Mouse (Mus musculus) macrophage (primary cell): Measurements from ENCODE around the gene Adgrb2. TPM values are rescaled to one million over a fixed set of nuclear protein-coding genes. Genes with fewer than 3 reads are reported as not detected.

Source experiments
- H3K27ac ChIP-seq: fragments of 350-480 bp; formaldehyde crosslinking; 2 replicates; pipeline ENCODE4 v1.9.0; 2021
- H3K36me3 ChIP-seq: fragments of 350-480 bp; formaldehyde crosslinking; 2 replicates; pipeline ENCODE4 v1.9.0; 2021; ENCODE audit errors: inconsistent target
- H3K4me3 ChIP-seq: fragments of 350-480 bp; formaldehyde crosslinking; 2 replicates; pipeline ENCODE4 v1.9.0; 2021; ENCODE audit errors: inconsistent target
- H3K79me2 ChIP-seq: fragments of 350-480 bp; formaldehyde crosslinking; 2 replicates; pipeline ENCODE4 v1.9.0; 2021; ENCODE audit errors: inconsistent target
- WGBS: methylation state at CpG from one replicate; pipeline ENCODE4 v1.1.7; 2026; ENCODE audit warnings: inconsistent platforms; ENCODE audit not compliant: missing documents; 5-methylcytosine and 5-hydroxymethylcytosine counted together
- polyA plus RNA-seq: library from polyadenylated mRNA; stranded (reverse); fragments of 250-400 nt; gene quantifications from 3 replicates; pipeline ENCODE4 v1.2.4, GENCODE M21; 2018; ENCODE audit warnings: inconsistent platforms

Gene Adgrb2
- polyA plus RNA-seq, 1 experiment from 2014 or later = not detected

- H3K79me2 ChIP-seq = no peaks in the 10 kb centered on the region
- H3K4me3 ChIP-seq = no peak overlapping the region
- WGBS = 86% methylated on average over 3 of the region's 3 CpGs
- no peak overlapping the region for H3K27ac ChIP-seq
- no peaks in the 10 kb centered on the region for H3K36me3 ChIP-seq
These were observed 71.3 kb downstream of the Adgrb2 start for GRCm38 (mm10) chr4:130056011-130056322.

- no peak overlapping the region for H3K4me3 ChIP-seq
- H3K27ac ChIP-seq = no peak overlapping the region
- H3K79me2 ChIP-seq = no peaks in the 10 kb centered on the region
- 83% methylated on average over 3 of the region's 3 CpGs for WGBS
- H3K36me3 ChIP-seq = no peaks in the 10 kb centered on the region
These were observed 71.8 kb downstream of the Adgrb2 start for GRCm38 (mm10) chr4:130056471-130056870.

- H3K36me3 ChIP-seq = no peaks in the 10 kb centered on the region
- no peak overlapping the region for H3K27ac ChIP-seq
- no peak overlapping the region for H3K4me3 ChIP-seq
- H3K79me2 ChIP-seq = no peaks in the 10 kb centered on the region
These were observed 76.3 kb downstream of the Adgrb2 start for GRCm38 (mm10) chr4:130060937-130061336.

- no peak overlapping the region for H3K4me3 ChIP-seq
- H3K79me2 ChIP-seq = no peaks in the 10 kb centered on the region
- WGBS = 75% methylated on average over 6 of the region's 7 CpGs
- H3K36me3 ChIP-seq = no peaks in the 10 kb centered on the region
- no peak overlapping the region for H3K27ac ChIP-seq
These were observed 78.5 kb downstream of the Adgrb2 start for GRCm38 (mm10) chr4:130063191-130063590.

- no peaks in the 10 kb centered on the region for H3K36me3 ChIP-seq
- WGBS = 38% methylated on average over 8 of the region's 8 CpGs
These were observed 82.1 kb downstream of the Adgrb2 start for GRCm38 (mm10) chr4:130066816-130067215.

GRCm38 (mm10) chr4:130070523-130070922 lies 85.9 kb downstream of the Adgrb2 start:
- WGBS = 81% methylated on average over 3 of the region's 3 CpGs
- H3K4me3 ChIP-seq = no peak overlapping the region
- no peak overlapping the region for H3K27ac ChIP-seq
- no peaks in the 10 kb centered on the region for H3K36me3 ChIP-seq
- H3K79me2 ChIP-seq = no peaks in the 10 kb centered on the region

More at GRCm38 (mm10) chr4:130066816-130067215, 82.1 kb downstream of the Adgrb2 start:
- Histone ChIP-seq H3K4me3 (no peak overlapping the region), H3K79me2 (no peaks in the 10 kb centered on the region), H3K27ac (no peak overlapping the region)

- Histone ChIP-seq H3K27ac (no peak overlapping the region), H3K79me2 (no peaks in the 10 kb centered on the region), H3K4me3 (no peak overlapping the region), H3K36me3 (no peaks in the 10 kb centered on the region)
- WGBS = 21% methylated on average over 2 of the region's 2 CpGs
These were observed 87.1 kb downstream of the Adgrb2 start for GRCm38 (mm10) chr4:130071758-130072157.

Other genes starting within 250 kb of the Adgrb2 start
- 60.8 to 81.1 TPM (median 62.9 TPM) in 3 replicates for gene Khdrbs1, start 242.6 kb upstream of the Adgrb2 start, polyA plus RNA-seq
- gene Ptp4a2, start 173.7 kb upstream of the Adgrb2 start, polyA plus RNA-seq = 220 to 982 TPM (median 230 TPM) in 3 replicates
- not detected in 3 replicates for gene Spocd1, start 55.6 kb upstream of the Adgrb2 start, polyA plus RNA-seq
- 0.33 TPM in 1 of 3 replicates, not detected in the others for gene Col16a1, start 63.0 kb downstream of the Adgrb2 start, polyA plus RNA-seq
- 17.5 to 36.8 TPM (median 33.1 TPM) in 3 replicates for gene Pef1, start 117.7 kb downstream of the Adgrb2 start, polyA plus RNA-seq
- not detected in 3 replicates for gene Hcrtr1, start 154.5 kb downstream of the Adgrb2 start, polyA plus RNA-seq
- 0.28 to 0.41 TPM in 2 of 3 replicates, not detected in the other for gene Tinagl1, start 190.3 kb downstream of the Adgrb2 start, polyA plus RNA-seq
- gene Gm853, start 237.5 kb downstream of the Adgrb2 start, polyA plus RNA-seq = not detected in 3 replicates